Mouse (Mus musculus) monocyte, adult 2 months (primary cell): ENCODE data around the gene Pogz.
"Not testable (repeated sequence)": the region's sequence is repeated elsewhere in the genome, so short reads cannot be mapped to it uniquely, and the experiment has no call there.

Source experiments
- DNase-seq, 2 experiments: peaks; one replicate each; pipeline ENCODE4 v3.0.0; 2022; ENCODE audit warnings: low spot score in 2 of 2, low read depth in 1 of 2

The Pogz gene

GRCm38 (mm10) chr3:94913801-94914200 lies 76.4 kb downstream of the Pogz start:
- DNase-seq: no peak

GRCm38 (mm10) chr3:94915903-94916741 lies 78.8 kb downstream of the Pogz start:
- no peak for DNase-seq

GRCm38 (mm10) chr3:94917816-94918361 lies 80.5 kb downstream of the Pogz start:
- DNase-seq: no peak

GRCm38 (mm10) chr3:94918845-94919244 lies 81.5 kb downstream of the Pogz start:
- no peak for DNase-seq

GRCm38 (mm10) chr3:94921104-94921503 lies 83.7 kb downstream of the Pogz start:
- DNase-seq: no peak

GRCm38 (mm10) chr3:94922333-94922732 lies 85.0 kb downstream of the Pogz start:
- no peak for DNase-seq

- no peak for DNase-seq
Observed at GRCm38 (mm10) chr3:94924688-94925087, 87.3 kb downstream of the Pogz start.

GRCm38 (mm10) chr3:94926301-94926736 lies 89.0 kb downstream of the Pogz start:
- not testable (repeated sequence) for DNase-seq

- DNase-seq: not testable (repeated sequence)
Observed at GRCm38 (mm10) chr3:94928979-94929378, 91.6 kb downstream of the Pogz start.

- not testable (repeated sequence) for DNase-seq
Observed at GRCm38 (mm10) chr3:94930386-94931266, 93.3 kb downstream of the Pogz start.

GRCm38 (mm10) chr3:94931427-94932082 lies 94.2 kb downstream of the Pogz start:
- not testable (repeated sequence) for DNase-seq
